Mouse (Mus musculus) A20 (cell line): ENCODE results near the gene Per1.

Experiments used
- DNase-seq: peaks from one replicate; pipeline ENCODE4 v3.0.0-alpha.2; 2011; ENCODE audit warnings: low read depth, low spot score

The Per1 gene

GRCm38 (mm10) chr11:69094697-69095429 lies at the start of gene Per1:
TSS of gene Per1 (plus strand) at chr11:69095217.
- DNase-seq, result peak; percentile 99

GRCm38 (mm10) chr11:69045531-69046394 lies 49.3 kb upstream of the Per1 start, which contains the start of gene Aurkb:
TSS of gene Aurkb (plus strand) at chr11:69045647.
- peak; percentile 94 for DNase-seq

- peak; percentile 29 for DNase-seq
These were observed 48.6 kb upstream of the Per1 start for GRCm38 (mm10) chr11:69046395-69046774.

- DNase-seq, result no peak
These were observed 47.4 kb upstream of the Per1 start for GRCm38 (mm10) chr11:69047592-69047991.

- DNase-seq, result no peak
These were observed 46.9 kb upstream of the Per1 start for GRCm38 (mm10) chr11:69048151-69048550.

DNA sequence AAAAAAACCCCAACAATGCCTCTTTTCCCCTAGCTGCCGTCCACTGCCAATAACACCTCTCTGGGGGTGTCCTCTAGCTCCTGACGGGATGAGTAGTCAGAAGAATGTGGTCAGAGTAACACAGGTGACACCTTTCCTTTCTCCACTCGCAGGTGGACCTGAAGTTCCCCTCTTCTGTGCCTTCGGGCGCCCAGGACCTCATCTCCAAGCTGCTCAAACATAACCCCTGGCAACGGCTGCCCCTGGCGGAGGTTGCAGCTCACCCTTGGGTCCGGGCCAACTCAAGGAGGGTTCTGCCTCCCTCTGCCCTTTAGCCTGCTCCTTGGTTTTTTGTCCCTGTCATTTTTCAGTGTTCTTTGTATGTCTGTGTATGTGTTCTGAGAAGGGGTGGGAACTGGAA lies 44.3 kb upstream of the Per1 start:
- no peak for DNase-seq

- DNase-seq, result no peak
These were observed 43.2 kb upstream of the Per1 start for GRCm38 (mm10) chr11:69051771-69052170.

DNA sequence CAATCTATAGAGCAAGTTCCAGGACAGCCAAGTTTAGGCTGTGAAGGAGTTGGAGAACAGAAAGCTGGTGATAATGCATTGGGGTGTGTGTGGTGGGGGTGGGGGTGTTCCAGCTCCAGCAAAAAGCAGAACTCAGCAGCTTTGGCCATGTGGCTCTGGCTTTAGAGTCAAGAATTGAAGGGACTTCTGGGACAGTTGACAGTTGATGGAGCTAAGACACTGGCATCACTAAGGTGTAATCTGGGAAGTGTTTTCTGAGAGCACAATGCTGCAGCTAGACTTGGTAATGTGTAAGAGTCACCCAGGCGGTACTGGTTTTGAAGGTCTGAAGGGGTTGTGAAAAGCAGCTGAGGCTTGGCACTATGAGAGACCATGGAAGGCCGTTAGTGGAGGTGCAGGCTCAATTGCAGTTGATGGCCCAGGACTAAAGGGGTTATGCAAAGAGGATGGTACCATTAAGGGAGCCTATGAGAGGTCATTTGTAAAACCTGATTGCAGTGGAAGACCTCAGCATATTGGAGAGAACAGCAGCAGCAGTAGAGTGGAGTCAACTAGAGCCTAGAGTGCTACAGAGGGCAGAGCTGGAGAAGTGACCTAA lies 42.1 kb upstream of the Per1 start:
- DNase-seq, result no peak

- no peak for DNase-seq
These were observed 41.2 kb upstream of the Per1 start for GRCm38 (mm10) chr11:69053848-69054247.

DNA sequence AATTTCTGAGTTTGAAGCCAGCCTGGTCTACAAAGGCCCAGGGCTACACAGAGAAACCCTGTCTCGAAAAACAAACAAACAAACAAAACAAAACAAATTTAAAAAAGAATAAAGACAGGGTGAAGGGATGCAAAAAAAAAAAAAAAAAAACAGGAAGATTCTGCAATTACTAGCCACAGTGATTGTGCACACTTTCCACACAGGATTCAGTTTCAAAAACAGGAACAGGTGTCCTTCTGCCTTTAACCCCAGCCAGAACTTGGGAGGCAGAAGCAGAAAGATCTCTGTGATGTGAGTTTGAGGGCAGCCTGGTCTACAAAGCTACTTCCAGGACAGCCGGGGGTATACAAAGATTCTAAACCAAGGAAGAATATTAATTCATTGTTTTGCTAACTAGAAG lies 36.8 kb upstream of the Per1 start:
- DNase-seq, result no peak

DNA sequence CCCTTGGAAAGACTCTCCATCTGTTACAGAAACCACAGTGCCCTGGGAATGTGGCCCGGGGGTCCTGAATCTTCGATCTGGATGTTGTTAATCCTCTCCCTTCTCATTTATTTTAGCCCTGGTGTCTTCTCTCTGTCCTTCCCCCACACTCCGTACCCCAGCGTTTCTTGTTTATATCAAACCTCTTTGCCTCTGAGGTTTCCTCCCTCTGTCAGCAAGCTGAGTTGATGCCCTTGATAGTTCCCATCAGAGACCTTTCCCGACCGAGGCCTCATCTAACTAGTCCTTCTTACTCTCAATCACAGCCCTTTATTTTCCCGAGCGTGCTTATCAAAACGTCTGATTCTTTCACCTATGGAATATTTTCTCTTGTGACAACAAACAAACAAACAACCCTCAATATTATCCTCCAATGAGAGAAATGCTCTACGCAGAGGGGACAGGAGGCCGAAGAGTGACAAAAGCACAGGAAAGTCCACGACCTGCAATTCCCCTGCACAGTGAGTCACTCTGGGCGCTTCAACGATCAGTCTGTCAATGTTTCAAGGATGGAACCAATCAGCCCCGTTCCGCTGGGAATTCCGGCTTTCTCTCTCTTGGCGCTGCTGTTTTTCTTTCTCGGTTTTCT lies 36.2 kb upstream of the Per1 start:
- DNase-seq, result peak; percentile 49

DNA sequence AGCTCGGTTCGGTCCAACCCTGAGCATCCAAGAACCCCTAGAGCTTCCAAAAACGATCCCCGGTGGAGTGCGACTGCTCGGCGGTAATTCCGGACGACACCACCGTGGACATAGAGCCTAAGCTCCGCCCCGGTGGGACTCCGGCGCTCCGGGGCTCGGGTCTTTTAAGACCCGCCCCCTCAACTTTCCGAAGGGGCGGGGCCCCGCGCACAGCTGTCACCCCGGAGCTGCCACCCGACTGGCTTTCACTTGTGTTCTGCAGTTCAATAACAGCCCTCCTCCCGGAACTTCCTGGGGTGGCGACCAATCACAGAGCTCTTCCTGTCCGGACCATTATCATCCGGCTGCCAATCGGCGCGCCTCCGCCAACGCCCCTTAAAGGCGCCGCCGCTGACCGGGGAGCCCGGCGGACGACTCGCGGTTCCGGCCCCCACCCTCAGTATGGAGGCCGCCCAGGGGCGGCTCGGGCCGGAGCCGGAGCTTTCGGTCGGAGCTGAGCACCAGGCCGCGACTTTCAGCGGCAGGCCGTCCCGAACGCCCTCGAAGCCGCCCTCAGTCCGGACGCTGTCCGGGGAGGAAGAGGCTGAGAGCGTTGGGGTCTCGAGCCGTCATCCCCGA lies 35.6 kb upstream of the Per1 start, which contains the start of gene Borcs6:
Gene Borcs6, plus strand, starts transcription at position 361 of the 618 bp plus-strand sequence.
- peak; percentile 97 for DNase-seq

DNA sequence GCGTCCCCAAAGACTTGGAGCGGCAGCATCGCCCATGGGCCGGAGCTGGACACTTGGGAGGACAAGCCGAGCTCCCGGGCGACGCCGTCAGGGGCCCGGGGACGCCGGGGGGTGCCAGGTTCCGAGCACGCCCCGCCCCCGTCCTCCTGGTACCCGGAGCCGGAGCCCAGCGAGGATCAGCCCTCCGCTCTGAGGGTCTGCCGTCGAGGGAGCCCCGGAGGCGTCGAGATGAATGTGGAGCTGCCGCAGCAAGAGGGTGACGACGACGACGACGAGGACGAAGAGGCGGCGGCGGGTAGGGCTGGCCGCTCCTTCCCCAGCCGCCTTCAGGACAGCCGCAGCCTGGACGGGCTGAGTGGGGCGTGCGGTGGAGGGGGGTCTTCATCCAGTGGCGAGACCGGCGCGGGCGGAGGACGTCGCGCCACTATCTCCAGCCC lies 35.0 kb upstream of the Per1 start:
- DNase-seq, result no peak

GRCm38 (mm10) chr11:69060448-69061254 lies 34.4 kb upstream of the Per1 start:
- DNase-seq, result peak; percentile 67

DNA sequence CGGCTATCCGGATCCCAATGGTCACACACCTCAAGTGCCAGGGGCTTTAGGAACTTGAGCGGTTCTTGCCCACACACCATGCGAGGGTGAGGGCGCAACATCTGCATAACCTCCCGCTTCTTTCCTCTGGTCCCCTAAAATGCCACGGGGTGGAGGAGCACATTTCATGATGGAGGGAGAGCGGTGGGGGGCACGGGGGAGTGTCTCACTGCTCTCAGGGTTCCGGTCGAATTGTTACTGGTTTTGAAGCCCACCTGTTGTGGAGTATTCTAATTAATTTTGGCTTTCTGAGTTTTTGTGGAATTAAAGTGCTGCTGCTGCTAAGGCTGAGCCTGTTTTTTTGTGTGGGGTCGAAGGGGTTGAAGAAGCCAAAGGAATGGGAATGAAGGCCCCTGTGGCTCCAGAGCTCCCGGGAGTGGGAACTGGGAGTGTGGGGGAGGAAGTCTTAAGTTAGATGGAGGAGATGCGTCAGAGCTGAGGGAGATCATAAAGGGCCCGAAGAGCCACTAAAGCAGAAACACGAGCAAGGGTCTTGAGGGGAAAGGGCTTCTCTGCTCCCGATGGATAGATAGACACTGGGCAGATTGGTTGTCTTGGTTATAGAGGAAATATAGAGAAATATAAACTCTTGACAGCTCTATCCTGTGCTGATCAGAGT lies 33.6 kb upstream of the Per1 start:
- no peak for DNase-seq

GRCm38 (mm10) chr11:69062194-69062760 lies 32.7 kb upstream of the Per1 start:
- peak; percentile 82 for DNase-seq

DNA sequence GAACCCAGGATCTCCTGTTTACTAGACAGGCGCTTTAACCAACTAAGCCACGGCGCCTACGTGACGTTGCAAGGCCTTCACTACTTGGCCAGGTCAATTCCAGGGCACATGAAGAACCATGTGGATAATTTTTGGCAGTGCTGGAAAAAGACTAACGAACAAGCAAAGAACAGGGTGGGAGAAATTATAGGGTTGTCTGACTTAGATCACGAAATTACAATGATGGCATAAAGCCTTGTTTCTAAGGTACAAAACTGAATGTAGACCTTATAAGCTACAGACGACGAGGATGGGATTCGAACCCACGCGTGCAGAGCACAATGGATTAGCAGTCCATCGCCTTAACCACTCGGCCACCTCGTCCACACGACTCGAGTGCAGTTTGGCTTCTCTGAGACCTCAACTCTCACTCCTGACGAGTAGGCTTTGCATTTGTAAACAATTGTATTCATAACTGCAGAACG lies 32.2 kb upstream of the Per1 start:
- DNase-seq, result peak; percentile 95

- peak; percentile 86 for DNase-seq
These were observed 31.4 kb upstream of the Per1 start for GRCm38 (mm10) chr11:69063413-69064201.
